Mouse (Mus musculus): ENCODE measurements around the gene Nde1. TPM values are rescaled to one million over a fixed set of nuclear protein-coding genes. Genes with fewer than 3 reads are reported as not detected.

The Nde1 gene
- polyA plus RNA-seq, 1 experiment from 2014 or later = 90.8 TPM

DNA sequence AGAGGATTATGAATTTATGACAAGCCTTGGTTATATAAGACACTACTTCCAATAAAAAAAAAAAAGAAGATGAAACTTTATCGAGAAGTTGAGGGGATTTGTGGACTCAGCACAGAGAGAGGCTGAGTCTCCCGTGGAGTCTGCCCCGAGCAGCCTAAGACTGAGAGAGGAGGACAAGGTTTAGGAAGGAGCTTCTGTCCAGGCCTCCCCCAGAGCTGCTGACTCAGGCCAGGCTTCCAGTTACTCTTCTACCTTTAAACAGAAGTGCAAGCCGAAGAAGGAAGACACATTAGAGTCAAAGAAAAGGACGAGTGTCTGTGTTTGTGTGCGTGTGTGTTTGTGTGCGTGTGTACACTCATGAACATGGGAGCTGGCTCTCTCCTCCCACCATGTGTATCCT lies 32.3 kb upstream of the Nde1 start:
- no peak overlapping the region for H3K9ac ChIP-seq (ENCODE audit: low read length)
- no peak overlapping the region for H3K27ac ChIP-seq (ENCODE audit: low read depth)
- H3K27me3 ChIP-seq (replicated peaks; ENCODE audit: control insufficient read depth, insufficient read depth, low read length) = no peaks in the 10 kb centered on the region
- H3K4me1 ChIP-seq (replicated peaks; ENCODE audit: control insufficient read depth, insufficient read depth, low read length) = no peaks in the 10 kb centered on the region
- no peaks in the 10 kb centered on the region for H3K9me3 ChIP-seq (ENCODE audit: control insufficient read depth, low read length)
- H3K36me3 ChIP-seq (ENCODE audit: control insufficient read depth, insufficient read depth, low read length) = peaks cover 94% of the 10 kb centered on the region
- DNase-seq (ENCODE audit: low spot score) = no peak
- no peak for ATAC-seq (replicated peaks; ENCODE audit: low FRiP score, low TSS enrichment, low read depth)
- no peak overlapping the region for H3K4me2 ChIP-seq (ENCODE audit: low read length)
- no peak overlapping the region for H3K4me3 ChIP-seq (ENCODE audit: low read depth, low read length)
- 88% methylated on average over 7 of the region's 7 CpGs for WGBS

DNA sequence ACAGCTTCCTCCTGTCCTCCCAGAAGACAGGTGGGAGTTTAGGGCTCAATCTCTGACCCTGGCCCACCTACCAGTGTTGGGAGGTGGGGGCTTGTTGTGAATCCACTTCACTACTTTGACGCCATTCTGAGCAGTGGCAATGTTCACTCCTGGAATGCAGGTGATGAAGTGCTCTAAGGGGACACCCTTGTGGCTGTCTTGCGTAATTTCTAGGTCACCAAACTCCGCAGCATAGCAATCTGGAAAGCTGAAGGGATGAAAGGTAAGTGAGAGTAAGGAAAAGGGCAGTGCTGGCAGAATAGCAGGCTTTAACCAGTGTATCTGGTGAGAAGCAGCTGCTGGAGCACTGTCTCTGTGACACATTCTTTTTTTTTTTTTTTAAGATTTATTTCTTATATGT lies 31.7 kb upstream of the Nde1 start:
- peaks cover 94% of the 10 kb centered on the region for H3K36me3 ChIP-seq (ENCODE audit: control insufficient read depth, insufficient read depth, low read length)
- no peak overlapping the region for H3K4me2 ChIP-seq (ENCODE audit: low read length)
- H3K27ac ChIP-seq (ENCODE audit: low read depth) = no peak overlapping the region
- 78% methylated on average over 3 of the region's 3 CpGs for WGBS
- no peaks in the 10 kb centered on the region for H3K27me3 ChIP-seq (replicated peaks; ENCODE audit: control insufficient read depth, insufficient read depth, low read length)
- H3K9ac ChIP-seq (ENCODE audit: low read length) = no peak overlapping the region
- DNase-seq (ENCODE audit: low spot score) (no peak), ATAC-seq (replicated peaks; ENCODE audit: low FRiP score, low TSS enrichment, low read depth) (no peak)
- no peak overlapping the region for H3K4me3 ChIP-seq (ENCODE audit: low read depth, low read length)
- no peaks in the 10 kb centered on the region for H3K4me1 ChIP-seq (replicated peaks; ENCODE audit: control insufficient read depth, insufficient read depth, low read length)
- no peaks in the 10 kb centered on the region for H3K9me3 ChIP-seq (ENCODE audit: control insufficient read depth, low read length)

DNA sequence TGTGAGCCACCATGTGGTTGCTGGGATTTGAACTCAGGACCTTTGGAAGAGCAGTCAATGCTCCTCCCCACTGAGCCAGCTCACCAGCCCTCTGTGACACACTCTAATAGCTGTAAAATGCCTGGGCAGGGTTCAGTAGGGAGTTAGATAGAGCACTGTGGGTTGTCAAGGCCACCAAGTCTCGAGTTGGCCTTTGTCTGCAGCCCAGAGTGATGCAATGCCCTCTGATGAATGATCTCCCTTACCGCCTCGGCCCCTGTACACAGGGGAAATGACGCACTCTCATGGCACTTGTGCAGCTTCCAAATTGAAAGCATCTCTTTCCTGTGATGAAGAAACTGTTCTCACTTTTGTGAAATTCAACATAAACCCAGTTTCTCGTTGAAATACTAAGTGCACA lies 31.2 kb upstream of the Nde1 start:
- ATAC-seq (replicated peaks; ENCODE audit: low FRiP score, low TSS enrichment, low read depth) = no peak

DNA sequence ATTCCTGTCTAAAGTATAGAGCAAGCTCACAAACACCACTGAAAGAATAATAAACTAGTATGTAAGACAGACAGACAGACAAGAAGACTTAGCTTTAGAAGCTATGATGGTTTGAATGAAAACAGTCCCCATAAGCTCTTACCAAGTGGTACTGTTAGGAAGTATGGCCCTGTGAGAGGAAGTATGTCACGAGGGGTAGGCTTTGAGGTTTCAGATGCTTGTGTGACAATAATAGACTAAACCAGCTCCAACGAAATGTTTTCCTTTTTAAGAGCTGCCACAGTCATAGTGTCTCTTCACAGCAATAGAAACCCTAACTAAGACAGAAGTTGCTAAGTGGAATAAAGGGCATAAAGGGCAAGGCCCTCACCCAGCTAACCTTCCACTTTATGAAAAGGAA lies 28.1 kb upstream of the Nde1 start:
- Histone ChIP-seq H3K4me3 (ENCODE audit: low read depth, low read length) (no peak overlapping the region), H3K9ac (ENCODE audit: low read length) (no peak overlapping the region), H3K27me3 (replicated peaks; ENCODE audit: control insufficient read depth, insufficient read depth, low read length) (no peaks in the 10 kb centered on the region), H3K27ac (ENCODE audit: low read depth) (no peak overlapping the region), H3K36me3 (ENCODE audit: control insufficient read depth, insufficient read depth, low read length) (peaks cover 90% of the 10 kb centered on the region), H3K4me1 (replicated peaks; ENCODE audit: control insufficient read depth, insufficient read depth, low read length) (no peaks in the 10 kb centered on the region), H3K4me2 (ENCODE audit: low read length) (no peak overlapping the region), H3K9me3 (ENCODE audit: control insufficient read depth, low read length) (no peaks in the 10 kb centered on the region)
- WGBS = 97% methylated on average over 2 of the region's 2 CpGs
- no peak for DNase-seq (ENCODE audit: low spot score)
- no peak for ATAC-seq (replicated peaks; ENCODE audit: low FRiP score, low TSS enrichment, low read depth)

More for the DNA sequence above, 31.2 kb upstream of the Nde1 start:
- H3K4me2 ChIP-seq (ENCODE audit: low read length) = no peak overlapping the region
- H3K9me3 ChIP-seq (ENCODE audit: control insufficient read depth, low read length) = no peaks in the 10 kb centered on the region
- WGBS = 82% methylated on average over 5 of the region's 5 CpGs
- H3K4me1 ChIP-seq (replicated peaks; ENCODE audit: control insufficient read depth, insufficient read depth, low read length) = no peaks in the 10 kb centered on the region
- DNase-seq (ENCODE audit: low spot score) = no peak
- H3K27ac ChIP-seq (ENCODE audit: low read depth) = no peak overlapping the region
- no peak overlapping the region for H3K4me3 ChIP-seq (ENCODE audit: low read depth, low read length)
- H3K36me3 ChIP-seq (ENCODE audit: control insufficient read depth, insufficient read depth, low read length) = peaks cover 94% of the 10 kb centered on the region
- H3K27me3 ChIP-seq (replicated peaks; ENCODE audit: control insufficient read depth, insufficient read depth, low read length) = no peaks in the 10 kb centered on the region
- no peak overlapping the region for H3K9ac ChIP-seq (ENCODE audit: low read length)

DNA sequence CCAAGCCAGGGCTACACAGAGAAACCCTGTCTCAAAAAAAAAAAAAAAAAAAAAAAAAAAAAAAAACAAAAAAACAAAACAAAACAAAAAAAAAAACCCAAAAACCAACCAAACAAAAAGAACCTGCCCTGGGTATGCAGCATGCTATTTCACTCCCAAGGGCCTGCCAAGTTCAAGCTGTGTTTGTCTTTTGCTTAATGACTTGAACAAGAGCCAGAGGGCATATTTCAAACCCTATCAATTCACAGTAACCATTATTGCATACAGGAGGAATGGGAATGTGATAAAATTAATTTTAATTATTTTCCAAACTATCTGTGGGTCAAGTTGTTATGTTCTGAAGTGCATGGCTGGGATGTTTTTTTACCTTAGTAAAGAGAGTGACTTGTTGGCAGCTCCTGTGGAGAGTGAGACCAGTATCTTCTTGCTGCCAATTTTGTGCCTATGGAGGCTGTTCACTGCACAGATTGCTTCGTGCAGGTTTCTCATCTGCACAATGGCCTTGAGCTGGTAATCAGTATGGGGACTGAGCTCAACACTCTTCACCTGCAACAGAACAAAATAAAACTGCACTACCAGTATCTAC lies 25.0 kb upstream of the Nde1 start:
- H3K4me1 ChIP-seq (replicated peaks; ENCODE audit: control insufficient read depth, insufficient read depth, low read length) = no peaks in the 10 kb centered on the region
- no peak for DNase-seq (ENCODE audit: low spot score)
- peaks cover 91% of the 10 kb centered on the region for H3K36me3 ChIP-seq (ENCODE audit: control insufficient read depth, insufficient read depth, low read length)
- no peak overlapping the region for H3K27ac ChIP-seq (ENCODE audit: low read depth)
- no peak overlapping the region for H3K9ac ChIP-seq (ENCODE audit: low read length)
- 94% methylated on average over 1 of the region's 1 CpGs for WGBS
- H3K4me2 ChIP-seq (ENCODE audit: low read length) = no peak overlapping the region
- no peak overlapping the region for H3K4me3 ChIP-seq (ENCODE audit: low read depth, low read length)
- H3K9me3 ChIP-seq (ENCODE audit: control insufficient read depth, low read length) = no peaks in the 10 kb centered on the region
- H3K27me3 ChIP-seq (replicated peaks; ENCODE audit: control insufficient read depth, insufficient read depth, low read length) = no peaks in the 10 kb centered on the region
- no peak for ATAC-seq (replicated peaks; ENCODE audit: low FRiP score, low TSS enrichment, low read depth)

DNA sequence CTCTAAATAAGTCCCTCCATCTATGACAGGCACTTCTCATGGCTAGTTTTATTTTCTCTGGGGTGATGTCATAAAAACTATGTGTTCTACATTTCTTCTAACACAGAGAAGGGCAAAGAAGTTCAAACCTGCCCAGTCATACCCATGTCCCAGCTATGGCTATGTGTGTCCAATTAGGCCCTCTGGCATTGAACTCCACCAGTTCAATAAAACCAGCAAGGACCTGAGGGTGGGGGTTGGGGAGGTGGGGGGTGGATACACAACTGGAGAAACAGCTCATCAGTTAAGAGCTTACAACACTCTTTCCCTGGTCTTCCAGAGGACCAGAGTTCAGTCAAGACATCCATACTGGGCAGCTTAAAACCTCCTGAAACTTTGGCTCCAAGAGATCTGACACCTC lies 24.0 kb upstream of the Nde1 start:
- Histone ChIP-seq H3K4me2 (ENCODE audit: low read length) (no peak overlapping the region), H3K36me3 (ENCODE audit: control insufficient read depth, insufficient read depth, low read length) (peaks cover 91% of the 10 kb centered on the region), H3K4me3 (ENCODE audit: low read depth, low read length) (no peak overlapping the region), H3K4me1 (replicated peaks; ENCODE audit: control insufficient read depth, insufficient read depth, low read length) (no peaks in the 10 kb centered on the region), H3K9me3 (ENCODE audit: control insufficient read depth, low read length) (no peaks in the 10 kb centered on the region), H3K27ac (ENCODE audit: low read depth) (no peak overlapping the region), H3K27me3 (replicated peaks; ENCODE audit: control insufficient read depth, insufficient read depth, low read length) (no peaks in the 10 kb centered on the region), H3K9ac (ENCODE audit: low read length) (no peak overlapping the region)
- ATAC-seq (replicated peaks; ENCODE audit: low FRiP score, low TSS enrichment, low read depth) = no peak
- no peak for DNase-seq (ENCODE audit: low spot score)

DNA sequence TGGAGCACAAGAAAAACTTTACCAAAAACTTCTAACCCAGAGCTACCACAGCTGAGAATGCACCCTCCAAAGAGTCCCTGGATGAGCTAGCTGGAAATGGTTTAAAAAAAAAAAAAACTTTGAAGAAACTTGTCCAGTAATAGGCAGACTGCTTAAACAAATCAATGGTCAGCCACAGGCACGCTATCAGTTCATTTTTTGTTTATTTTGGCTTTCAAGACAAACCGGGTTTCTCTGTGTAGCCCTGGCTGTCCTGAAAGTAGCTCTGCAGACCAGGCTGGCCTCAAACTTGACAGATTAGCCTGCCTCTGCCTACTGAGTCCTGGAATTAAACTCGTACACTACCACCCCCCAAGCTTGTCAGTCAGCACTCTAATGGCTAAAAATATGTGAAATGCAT lies 19.8 kb upstream of the Nde1 start:
- peaks cover 90% of the 10 kb centered on the region for H3K36me3 ChIP-seq (ENCODE audit: control insufficient read depth, insufficient read depth, low read length)

DNA sequence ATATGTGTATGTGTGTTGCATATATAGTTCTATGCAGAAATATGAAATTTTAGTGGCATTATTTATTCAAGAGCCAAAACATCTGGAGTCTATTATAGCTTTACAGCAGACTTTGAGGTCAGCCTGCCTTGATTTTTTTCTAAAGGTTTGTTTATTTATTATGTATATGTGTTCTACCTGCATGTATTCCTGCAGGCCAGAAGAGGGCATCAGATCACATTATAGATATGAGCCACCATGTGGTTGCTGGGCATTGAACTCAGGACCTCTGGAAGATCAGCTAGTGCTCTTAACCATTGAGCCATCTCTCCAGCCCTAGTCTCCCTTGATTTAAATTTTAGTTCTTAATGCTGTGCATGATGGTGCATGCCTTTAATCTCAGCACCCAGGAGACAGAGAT lies 15.4 kb upstream of the Nde1 start:
- DNase-seq (ENCODE audit: low spot score) (no peak), ATAC-seq (replicated peaks; ENCODE audit: low FRiP score, low TSS enrichment, low read depth) (no peak)
- H3K27ac ChIP-seq (ENCODE audit: low read depth) = no peak overlapping the region
- no peaks in the 10 kb centered on the region for H3K27me3 ChIP-seq (replicated peaks; ENCODE audit: control insufficient read depth, insufficient read depth, low read length)
- no peak overlapping the region for H3K9ac ChIP-seq (ENCODE audit: low read length)
- no peak overlapping the region for H3K4me2 ChIP-seq (ENCODE audit: low read length)
- H3K4me1 ChIP-seq (replicated peaks; ENCODE audit: control insufficient read depth, insufficient read depth, low read length) = no peaks in the 10 kb centered on the region
- H3K4me3 ChIP-seq (ENCODE audit: low read depth, low read length) = no peak overlapping the region
- H3K36me3 ChIP-seq (ENCODE audit: control insufficient read depth, insufficient read depth, low read length) = peaks cover 89% of the 10 kb centered on the region
- no peaks in the 10 kb centered on the region for H3K9me3 ChIP-seq (ENCODE audit: control insufficient read depth, low read length)

More for the DNA sequence above, 19.8 kb upstream of the Nde1 start:
- Histone ChIP-seq H3K4me3 (ENCODE audit: low read depth, low read length) (no peak overlapping the region), H3K9me3 (ENCODE audit: control insufficient read depth, low read length) (no peaks in the 10 kb centered on the region), H3K4me2 (ENCODE audit: low read length) (no peak overlapping the region), H3K9ac (ENCODE audit: low read length) (no peak overlapping the region), H3K4me1 (replicated peaks; ENCODE audit: control insufficient read depth, insufficient read depth, low read length) (no peaks in the 10 kb centered on the region), H3K27ac (ENCODE audit: low read depth) (no peak overlapping the region), H3K27me3 (replicated peaks; ENCODE audit: control insufficient read depth, insufficient read depth, low read length) (no peaks in the 10 kb centered on the region)
- ATAC-seq (replicated peaks; ENCODE audit: low FRiP score, low TSS enrichment, low read depth) (no peak), DNase-seq (ENCODE audit: low spot score) (no peak)
- 68% methylated on average over 3 of the region's 3 CpGs for WGBS

DNA sequence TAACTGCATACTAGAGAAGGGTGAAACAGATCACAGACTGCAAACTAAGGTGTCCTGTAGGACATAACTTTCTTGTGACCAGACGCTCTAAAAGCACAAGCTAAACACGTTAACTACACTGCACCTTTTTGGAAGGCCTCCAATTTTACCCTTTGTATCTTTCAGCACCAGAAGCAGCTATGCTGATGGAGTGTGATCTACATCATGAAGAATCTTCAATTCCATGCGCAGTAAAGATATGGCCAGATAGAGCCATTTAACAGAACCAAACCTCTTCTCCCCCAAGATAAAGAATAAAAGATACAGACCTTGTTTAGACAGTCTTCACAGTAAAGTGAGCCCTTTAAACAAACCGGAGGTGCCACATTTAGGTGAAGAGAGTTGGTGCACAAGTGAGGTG lies 11.4 kb upstream of the Nde1 start:
- Histone ChIP-seq H3K4me2 (ENCODE audit: low read length) (no peak overlapping the region), H3K4me1 (replicated peaks; ENCODE audit: control insufficient read depth, insufficient read depth, low read length) (no peaks in the 10 kb centered on the region), H3K36me3 (ENCODE audit: control insufficient read depth, insufficient read depth, low read length) (peaks cover 65% of the 10 kb centered on the region), H3K27ac (ENCODE audit: low read depth) (no peak overlapping the region), H3K27me3 (replicated peaks; ENCODE audit: control insufficient read depth, insufficient read depth, low read length) (no peaks in the 10 kb centered on the region), H3K9ac (ENCODE audit: low read length) (no peak overlapping the region), H3K9me3 (ENCODE audit: control insufficient read depth, low read length) (no peaks in the 10 kb centered on the region), H3K4me3 (ENCODE audit: low read depth, low read length) (no peak overlapping the region)
- ATAC-seq (replicated peaks; ENCODE audit: low FRiP score, low TSS enrichment, low read depth) (no peak), DNase-seq (ENCODE audit: low spot score) (no peak)
- WGBS = 88% methylated on average over 4 of the region's 4 CpGs

All from intestine, embryonic 14.5 days (tissue).